Mouse (Mus musculus) left cerebral cortex, adult 11 months (tissue): Measurements from ENCODE around the gene Sdhc.
A peak's percentile ranks its signal among the peaks of the same experiment; 100 is the strongest.
"Not testable (repeated sequence)": the region's sequence is repeated elsewhere in the genome, so short reads cannot be mapped to it uniquely, and the experiment has no call there.

Experiments used
- DNase-seq: peaks from one replicate; pipeline ENCODE4 v3.0.0; 2022; ENCODE audit warnings: low spot score

The Sdhc gene

DNA sequence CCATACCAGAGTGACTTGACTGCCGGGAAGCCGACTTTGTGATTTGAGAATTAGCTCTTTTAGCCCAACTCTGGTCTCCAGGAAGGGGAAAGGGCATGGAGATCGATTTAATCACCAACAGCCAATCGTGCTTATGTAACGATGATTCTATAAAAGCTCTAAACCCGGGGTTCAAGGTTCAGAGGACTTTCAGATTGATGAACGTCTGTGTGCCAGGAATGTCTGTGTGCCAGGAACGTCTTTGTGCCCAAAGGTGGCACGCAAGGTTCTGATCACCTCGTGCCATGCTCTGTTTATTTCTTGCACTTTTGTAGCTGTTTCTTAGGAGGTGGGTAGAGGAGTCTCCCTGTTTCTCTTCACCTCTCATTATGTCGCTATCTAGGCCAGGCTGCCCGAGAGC, 18.5 kb upstream of the Sdhc start:
- DNase-seq = no peak

DNA sequence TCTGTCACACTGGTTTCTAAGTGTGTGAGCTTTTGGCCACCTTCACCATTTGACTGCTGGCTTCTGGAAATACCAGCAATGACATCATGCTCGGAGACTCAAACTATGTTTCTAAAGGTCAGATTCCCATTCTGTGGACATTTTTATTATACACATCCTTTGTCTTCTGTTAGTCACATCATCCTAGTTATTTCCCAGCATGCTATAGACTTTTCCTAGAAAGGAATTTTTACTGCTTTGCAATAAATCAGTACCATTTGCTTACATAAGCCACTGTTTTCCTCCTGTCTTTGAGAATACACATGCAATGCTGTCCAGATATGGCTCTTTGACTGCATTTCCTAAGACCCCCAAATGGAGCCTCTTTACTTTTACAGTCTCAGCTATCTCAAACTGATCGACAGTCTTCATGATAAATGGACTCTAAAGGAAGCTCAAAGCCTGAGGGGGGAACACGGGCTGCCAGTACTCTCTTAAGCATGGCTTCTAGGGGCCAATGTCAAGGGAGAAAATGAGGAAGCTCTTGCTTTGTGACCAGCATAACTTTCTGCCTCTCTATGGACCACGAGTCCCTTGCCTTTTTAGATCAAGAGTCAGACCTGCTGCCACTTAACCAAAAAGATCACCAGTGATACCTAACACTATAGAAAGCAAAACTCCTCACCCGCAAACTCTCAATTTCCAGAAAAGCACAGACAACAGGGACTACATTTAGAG, 15.4 kb upstream of the Sdhc start:
- no peak for DNase-seq

DNA sequence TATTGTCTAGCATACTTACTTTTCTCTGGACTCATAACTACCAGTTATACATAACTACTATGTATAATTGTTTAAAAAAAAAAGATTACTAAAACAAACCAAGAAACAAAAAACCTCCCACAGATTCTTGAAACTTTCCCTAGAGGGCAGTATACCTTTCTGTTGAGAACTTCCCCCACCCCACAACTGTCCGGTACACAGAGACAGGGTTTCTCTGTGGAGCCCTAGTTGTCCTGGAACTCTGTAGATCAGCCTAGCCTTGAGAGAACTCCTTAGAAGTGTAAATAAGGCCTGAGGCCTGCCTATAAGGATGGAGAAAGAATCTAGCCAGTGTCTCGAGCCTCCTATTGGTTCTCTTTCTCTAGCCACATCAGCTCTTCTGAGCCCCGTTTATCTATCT, 13.9 kb upstream of the Sdhc start:
- DNase-seq = no peak

DNA sequence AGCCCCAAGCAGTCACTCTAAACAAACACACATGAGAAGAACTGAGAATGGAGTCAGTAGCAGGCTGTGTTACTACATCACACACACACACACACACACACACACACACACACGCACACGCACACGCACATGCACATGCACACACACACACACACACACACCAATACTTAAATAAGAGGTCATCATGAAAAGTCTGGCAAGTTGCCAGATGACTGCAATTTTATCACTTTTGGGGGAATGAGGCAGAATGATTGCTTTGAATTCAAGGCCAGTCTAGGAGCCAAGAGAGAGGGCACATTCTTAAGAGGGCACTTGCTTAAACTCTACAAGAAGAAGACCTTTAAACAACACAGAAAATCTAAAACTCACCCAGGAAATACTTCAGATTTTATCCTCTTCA, 12.1 kb upstream of the Sdhc start:
- DNase-seq = no peak

DNA sequence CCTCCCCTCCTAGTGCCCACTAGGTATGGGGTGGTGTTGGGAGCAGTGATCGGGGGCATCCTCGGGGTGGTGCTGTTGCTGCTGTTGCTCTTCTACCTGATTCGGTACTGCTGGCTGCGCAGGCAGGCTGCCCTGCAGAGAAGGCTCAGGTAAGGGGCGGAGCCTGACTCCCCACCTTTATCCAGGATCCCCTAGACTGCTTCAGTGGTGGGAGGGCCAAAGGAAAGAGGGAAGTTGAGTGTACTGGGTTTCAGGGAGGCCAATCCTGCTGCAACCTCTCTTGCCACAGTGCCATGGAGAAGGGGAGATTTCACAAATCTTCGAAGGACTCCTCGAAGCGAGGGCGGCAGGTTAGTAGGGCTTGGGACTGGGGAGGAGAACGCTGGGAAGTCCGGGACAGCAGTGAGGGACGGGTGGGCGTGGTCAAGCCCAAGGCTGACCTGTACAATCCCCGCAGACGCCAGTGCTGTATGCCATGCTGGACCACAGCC, 9.1 kb upstream of the Sdhc start:
- no peak for DNase-seq

DNA sequence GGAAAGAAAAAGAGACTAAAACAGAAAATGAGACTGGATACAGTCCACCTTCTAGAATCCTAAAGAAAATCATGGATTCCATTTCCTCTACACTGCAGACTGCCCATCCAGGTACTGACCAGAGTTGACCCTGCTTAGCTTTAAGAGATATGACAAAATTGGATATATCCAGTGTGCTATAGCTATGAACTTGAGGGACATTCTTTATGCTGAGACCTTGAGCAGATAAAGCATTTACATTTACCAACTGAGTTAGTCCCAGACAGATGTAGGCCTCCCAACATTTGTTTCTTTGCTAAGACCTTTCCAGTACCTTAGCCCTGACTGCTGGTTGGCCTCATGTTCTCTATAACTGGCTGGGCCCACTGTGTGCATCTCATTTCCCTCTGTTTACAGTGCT, 7.6 kb upstream of the Sdhc start:
- no peak for DNase-seq

DNA sequence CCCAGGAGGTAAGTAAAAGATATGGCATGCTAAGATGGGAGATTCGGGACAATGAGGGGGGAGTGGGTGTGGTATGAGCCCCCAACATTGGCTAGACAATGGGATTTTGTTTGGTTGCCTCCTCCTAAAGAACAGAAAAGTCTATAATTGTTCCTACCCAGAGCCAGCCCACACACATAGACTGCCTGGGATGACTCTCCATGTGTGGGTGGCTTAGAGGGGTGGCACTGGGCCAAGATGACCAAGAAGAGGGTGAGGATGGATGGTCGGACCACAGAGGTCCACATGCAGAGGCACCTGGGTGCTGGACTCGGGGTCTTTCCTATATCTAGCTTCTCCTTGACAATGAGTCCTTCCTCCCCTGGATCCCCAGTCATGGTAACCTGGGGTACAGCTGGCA, 6.2 kb upstream of the Sdhc start:
- no peak for DNase-seq

DNA sequence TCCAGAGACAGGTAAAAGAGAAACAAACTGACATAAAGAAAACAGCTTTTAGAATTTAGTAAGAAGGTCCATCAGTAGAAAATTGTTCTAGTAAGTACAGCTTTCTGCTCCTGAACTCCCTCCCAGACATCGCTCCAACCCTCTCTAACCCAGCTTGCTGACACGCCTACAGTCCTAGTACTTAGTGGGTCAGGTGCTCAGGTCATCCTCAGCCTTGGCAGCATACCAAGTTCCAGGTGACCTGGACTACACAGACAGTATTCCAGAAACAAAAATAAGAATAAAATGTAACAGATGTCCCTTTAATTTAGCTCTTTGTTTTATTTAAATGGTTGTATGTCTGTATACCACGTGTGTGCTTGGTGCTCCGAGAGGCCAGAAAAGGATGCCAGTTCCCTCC, 1.6 kb upstream of the Sdhc start:
- DNase-seq = no peak

DNA sequence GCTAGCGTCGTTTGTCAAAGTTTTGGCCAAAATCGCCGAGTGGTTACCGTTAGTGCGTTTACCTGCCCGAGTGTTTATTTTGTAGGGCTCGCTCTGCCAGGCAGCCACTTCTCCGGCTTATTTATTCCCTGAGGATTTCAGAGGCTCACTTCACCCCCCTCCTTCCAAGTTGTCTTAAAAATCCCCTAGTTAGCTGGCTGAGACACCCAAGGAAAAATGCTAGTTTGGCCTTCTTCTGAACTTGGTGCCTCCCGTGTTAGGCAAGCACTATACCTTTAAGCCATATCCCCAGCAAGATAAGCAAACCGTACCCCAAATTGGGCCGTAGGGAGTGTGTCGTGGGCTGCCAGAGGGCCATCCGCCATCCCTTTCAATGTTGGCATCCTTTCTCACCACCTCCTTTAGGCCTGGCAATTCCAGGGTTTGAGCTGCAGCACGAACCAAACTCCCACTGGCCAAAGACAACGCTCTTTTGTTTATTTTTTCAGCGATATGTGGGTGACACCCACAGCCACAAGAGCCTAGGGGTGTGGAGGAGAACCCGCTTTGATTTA, 512 bp upstream of the Sdhc start:
- peak; percentile 48 for DNase-seq

DNA sequence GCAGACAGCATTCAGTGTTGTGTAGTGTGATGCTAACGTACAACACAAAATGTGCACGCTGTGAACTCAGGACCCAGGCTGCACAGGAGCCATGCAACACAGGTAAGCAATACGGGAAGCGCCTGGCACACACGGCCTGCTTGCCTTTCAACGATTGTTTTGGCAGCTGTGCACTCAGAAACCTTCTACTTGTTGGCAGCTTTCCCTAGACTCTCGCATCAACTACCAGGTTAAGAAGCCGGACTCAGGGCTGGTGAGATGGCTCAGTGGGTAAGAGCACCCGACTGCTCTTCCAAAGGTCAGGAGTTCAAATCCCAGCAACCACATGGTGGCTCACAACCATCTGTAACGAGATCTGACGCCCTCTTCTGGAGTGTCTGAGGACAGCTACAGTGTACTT, 7.4 kb downstream of the Sdhc start:
- not testable (repeated sequence) for DNase-seq

DNA sequence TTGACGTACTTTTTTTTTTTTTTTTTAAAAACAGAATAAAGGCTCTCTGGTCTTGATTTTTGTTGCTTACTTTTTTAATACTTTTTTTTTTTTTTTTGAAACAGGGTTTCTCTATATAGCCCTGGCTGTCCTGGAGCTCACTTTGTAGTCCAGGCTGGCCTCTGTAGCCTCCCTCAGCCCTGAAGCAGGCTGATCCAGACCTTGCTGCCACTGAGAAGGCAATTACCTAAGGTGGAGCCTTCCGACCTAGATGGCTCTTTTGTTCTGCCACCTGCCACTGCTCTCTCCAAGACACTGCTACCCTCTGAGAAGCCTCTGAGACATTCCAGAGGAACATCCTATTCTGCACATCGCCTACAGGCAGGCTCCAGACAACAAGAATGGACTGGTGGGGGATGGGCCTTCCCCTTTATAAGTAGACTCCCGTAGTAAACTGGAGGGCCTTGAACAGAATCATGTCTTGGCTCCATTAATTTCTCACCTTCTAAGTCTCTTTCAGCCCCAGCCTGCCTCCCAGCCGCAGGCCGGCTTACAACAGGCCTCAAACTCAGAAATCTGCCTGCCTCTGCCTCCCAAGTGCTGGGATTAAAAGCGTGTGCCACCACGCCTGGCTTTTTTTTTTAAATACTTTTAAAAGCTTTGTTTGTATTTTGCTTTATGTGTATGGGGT, 12.8 kb downstream of the Sdhc start:
- not testable (repeated sequence) for DNase-seq

DNA sequence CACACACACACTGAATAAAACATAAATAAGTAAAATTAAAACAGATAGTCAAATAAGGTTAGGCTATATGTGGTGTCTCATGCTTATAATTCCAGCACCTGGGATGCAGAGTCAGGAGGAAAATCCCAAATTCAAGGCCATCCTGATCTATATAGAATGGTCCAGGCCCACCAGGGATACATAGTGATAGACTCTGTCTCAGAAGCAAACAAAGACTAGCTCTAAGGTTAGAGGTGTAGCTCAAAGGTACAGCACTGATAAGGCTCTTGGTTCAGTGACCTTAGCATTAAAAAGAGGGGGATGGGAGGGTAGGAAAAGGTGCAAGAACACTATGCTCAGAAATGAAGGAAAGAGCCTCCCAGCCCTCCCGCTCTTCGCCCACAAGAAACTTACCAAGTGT, 14.8 kb downstream of the Sdhc start:
- DNase-seq = no peak

DNA sequence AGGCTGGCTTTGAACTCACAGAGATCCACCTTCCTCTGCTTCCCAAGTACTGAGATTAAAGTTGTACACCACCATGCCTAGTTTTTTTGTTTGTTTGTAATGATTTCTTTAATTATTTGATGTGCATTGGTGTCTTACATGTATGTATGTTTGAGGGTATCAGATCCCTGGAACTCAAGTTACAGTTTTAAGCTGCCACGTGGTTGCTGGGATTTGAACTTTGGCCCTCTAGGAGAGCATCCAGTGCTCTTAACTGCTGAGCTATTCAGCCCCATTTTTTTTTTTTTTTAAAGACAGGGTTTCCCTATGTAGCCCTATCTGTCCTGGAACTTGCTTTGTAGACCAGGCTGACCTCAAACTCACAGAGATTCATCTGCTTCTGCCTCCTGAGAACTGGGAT, 19.4 kb downstream of the Sdhc start:
- DNase-seq = no peak

DNA sequence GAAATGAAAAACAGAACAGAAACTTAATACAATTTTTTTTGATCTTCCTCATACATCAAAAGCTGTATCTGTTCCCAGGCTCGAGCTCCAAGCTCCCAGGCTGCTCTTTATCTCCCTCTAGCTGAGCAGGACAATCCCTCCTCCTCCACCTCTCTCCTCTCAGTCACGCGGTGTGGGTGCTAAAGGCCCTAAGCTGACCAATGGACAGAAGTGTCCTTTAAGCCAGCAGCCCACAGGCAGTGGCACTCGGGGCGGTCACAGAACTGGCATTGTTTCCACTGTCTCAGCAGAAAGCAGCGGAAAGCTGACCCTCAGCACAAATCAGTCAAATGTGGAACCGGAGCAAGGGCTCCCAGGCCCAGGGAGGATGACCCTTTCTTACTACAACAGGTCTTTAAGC, 21.2 kb downstream of the Sdhc start:
- DNase-seq = peak; percentile 55

DNA sequence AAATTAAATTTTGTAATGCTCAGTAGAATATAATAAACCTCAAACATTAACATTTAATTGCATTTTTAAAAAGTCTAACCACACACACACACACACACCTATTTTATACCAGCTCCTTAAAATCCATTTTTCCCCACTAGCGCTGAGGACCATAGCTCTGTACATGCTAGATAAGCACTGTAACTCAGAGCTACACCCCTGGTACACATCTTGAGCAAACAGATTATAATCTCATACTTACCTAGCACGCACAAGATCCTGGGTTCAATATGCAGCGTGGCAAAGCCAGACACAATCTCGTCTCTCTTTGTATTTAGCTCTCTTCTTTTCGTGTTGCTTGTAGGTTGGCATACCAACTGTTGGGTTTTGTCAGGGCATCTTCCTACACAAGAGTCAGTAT, 26.0 kb downstream of the Sdhc start:
- no peak for DNase-seq

DNA sequence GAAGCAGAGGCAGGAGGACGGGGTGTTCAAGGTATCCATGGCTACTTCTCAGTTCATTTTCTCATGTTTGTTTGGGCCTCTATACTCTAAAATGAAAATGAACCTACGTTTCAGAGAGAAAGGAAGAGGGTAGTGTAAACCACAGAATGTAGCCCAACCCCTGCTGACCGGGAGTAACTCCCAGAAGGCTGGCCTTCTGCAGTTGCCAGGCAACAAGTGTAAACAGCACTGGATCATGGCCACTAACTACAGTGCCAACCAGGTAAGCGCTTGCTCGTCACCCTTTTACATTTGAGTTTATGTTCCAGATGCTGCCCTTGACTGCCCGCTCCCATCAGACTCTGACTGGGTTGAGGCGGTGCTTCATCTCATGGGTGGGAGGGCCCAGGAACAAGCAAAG, 27.5 kb downstream of the Sdhc start:
- DNase-seq = no peak

DNA sequence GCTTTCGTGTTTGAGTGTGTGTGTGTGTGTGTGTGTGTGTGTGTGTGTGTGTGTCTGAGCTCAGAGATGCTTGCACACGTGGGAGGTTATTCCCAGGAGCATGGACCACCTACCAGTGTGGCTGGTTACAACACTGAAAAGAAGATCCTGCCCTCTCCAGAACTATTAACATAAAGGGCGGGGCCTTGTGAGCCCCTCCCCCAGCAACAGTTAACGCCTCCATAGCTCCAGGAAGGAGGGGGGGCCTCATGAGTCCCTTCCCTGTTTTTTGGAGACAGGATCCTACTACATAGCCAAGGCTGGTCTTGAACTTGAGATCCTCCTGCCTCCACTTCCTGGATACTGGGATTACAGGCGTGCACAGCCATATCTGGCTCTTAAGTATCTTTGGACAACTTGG, 28.6 kb downstream of the Sdhc start:
- DNase-seq = no peak

DNA sequence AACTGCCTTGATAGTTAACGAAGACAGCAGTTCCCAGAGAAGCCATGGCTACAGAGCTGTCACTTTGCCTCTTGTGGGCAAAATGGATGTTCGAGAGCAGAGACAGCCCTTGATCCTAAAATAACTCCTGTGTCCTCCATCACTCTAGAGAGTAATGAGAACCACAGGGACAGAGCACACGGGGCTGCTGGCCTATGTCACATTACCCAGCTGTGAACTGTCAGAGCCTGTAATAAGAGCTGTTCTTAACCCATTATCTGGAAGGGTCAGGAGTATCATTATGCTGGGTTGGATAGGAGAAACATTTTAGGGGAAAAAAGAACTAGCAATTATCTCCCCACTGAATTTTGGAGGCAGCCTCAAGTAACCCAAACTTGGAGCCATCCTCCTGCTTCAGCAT, 29.5 kb downstream of the Sdhc start:
- DNase-seq = no peak

DNA sequence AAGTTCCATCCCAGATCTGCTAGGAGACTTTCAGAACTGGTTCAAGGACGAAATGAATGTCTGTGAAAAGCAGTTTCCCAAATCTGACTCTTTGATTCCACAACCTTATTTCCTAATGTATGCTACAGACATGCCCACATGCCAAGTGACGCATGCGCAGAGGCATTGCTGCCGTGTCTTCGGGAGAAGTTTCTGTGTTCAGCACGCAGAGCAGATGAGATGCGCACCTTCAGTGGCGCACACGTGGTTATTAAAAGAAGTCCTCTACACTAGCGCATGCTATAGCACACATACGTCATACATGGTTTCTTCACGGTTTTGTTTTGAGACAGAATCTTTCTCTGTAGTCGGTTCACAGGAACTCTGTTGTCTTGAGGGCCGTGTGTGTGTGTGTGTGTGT, 31.0 kb downstream of the Sdhc start:
- no peak for DNase-seq

DNA sequence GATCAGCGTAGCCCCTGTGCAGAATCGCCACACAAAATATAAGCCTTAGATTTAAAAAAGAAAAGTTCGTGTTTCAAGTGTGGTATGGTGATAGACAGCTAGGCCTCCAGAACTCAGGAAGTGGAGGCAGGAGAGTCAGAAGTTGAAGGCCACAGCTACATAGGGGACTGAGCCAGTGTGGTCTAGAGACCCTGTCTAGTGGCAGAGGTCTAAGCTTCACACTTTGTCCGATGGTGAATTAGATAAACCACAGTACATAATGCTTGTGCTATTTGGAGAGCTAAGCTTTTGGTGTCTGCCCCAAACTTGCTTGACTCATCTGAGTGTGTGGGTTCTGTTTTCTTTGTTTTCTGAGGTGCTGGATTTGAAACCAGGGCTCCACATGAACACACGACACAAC, 31.4 kb downstream of the Sdhc start:
- no peak for DNase-seq

DNA sequence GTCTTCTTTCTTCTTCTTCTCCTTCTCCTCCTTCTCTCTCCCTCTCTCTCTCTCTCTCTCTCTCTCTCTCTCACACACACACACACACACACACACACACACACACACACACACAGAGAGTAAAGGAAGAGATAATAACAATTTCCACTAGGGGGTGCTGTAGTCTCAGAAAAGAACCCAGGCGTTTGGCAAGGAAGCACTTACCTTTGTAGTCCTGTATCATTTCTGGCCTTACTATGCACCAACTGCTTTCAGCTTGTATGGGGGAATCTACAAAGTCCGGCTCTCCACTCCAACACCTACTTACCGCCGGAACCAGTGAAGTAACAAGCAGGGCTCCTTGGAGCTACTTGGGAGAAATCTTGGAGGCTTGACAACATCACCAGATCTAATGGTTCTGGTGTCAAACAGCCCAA, 32.1 kb downstream of the Sdhc start:
- DNase-seq = peak; percentile 72

DNA sequence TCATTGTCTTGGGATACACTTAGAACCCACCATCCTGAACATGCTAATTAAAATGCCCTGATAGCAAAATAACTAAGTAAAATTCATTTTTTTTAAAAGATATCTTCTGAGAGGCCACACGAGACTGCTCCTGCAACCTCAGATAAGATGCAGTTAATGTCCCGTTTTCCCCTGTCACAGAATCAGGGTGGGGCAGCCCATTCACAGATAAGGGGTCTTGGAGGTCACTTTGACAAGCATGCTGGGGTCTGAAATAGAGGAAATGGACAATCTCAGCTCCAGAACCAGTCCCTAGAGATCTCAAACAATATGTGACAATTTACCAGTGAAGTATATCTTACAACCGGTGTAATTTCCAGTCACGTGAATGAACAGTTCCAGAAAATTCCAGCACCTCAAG, 34.1 kb downstream of the Sdhc start:
- no peak for DNase-seq

DNA sequence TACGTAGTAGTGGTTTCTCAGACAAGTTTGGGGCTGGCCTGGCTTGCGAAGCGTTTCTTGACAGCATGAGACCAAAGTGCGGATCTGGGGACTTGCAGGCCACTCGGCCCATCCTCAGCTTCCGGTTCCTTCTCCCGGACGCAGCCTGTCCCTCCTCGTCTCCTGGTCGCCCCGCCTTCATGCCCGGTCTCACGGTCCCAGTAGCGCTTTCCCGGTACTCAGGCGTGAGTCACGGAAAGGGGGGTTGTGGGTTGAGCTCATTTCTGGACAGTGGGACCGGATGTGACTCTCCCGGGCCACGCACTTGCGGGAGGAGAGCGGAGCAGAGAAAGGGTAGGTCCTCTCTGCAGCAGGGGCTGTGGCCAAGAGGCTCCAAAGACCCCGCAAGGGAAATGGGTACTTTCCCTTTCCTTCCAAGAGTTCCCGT, 36.5 kb downstream of the Sdhc start, which contains the start of gene Cfap126:
Gene Cfap126, plus strand, starts transcription at position 46 of the 427 bp plus-strand sequence.
- DNase-seq = peak; percentile 30
